Comparison of ENCODE assay signal across 8 mouse cellular contexts in the genomic region with DNA sequence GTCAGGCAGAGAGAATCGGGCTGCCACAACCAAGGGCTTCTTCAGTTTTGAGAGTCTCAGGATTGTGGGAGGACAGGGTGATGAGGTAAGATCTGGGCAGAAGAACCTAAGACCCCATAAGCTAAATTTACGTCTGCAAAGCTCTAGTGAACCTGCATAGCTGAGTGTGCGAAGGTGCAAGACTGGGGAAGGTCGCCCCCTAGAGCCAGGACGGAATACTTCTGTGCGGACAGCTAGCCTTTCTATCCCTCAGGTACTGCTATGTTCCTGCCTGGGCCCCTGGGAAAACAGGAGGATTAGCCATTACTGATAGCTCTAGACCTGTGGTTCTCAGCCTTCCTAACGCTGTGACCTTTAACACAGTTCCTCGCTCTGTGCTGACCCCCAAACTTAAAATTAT. TPM values are rescaled to one million over a fixed set of nuclear protein-coding genes. Genes with fewer than 3 reads are reported as not detected.
DNase-seq lines count a peak whose midpoint lies in the region; ATAC-seq and TF ChIP-seq lines count a peak whose summit lies in the region.

No protein-coding gene starts in this region.

- H3K4me3 ChIP-seq in E14TG2a.4 (replicated peaks; ENCODE audit: low read length): no peak overlapping the region
- H3K4me3 ChIP-seq in liver, postnatal 0 days (ENCODE audit: low read depth, low read length): no peak overlapping the region

- peak; percentile 68 for TF ChIP-seq CTCF in E14TG2a.4 (conservative IDR thresholded peaks at IDR 0.05; ENCODE audit: low read length)
- peak; percentile 87 for TF ChIP-seq CTCF in liver, postnatal 0 days (IDR thresholded peaks at IDR 0.05; ENCODE audit: low read depth)

- H3K27me3 ChIP-seq in E14TG2a.4 (ENCODE audit: insufficient read depth, low read length): peaks cover 36% of the 10 kb centered on the region
- no peaks in the 10 kb centered on the region for H3K27me3 ChIP-seq in liver, postnatal 0 days (ENCODE audit: insufficient read depth, low read length)

- H3K9ac ChIP-seq in liver, postnatal 0 days (replicated peaks): no peak overlapping the region

- H3K4me1 ChIP-seq in E14TG2a.4 (replicated peaks; ENCODE audit: low read depth, low read length): peaks cover 24% of the 10 kb centered on the region
- peaks cover 14% of the 10 kb centered on the region for H3K4me1 ChIP-seq in liver, postnatal 0 days (ENCODE audit: insufficient read depth)

- no peaks in the 10 kb centered on the region for H3K9me3 ChIP-seq in E14TG2a.4 (ENCODE audit: low read length)
- H3K9me3 ChIP-seq in liver, postnatal 0 days (ENCODE audit: low read length): no peaks in the 10 kb centered on the region

- ATAC-seq in cerebellum, adult (ENCODE audit: insufficient number of reproducible peaks, low FRiP score, low TSS enrichment): peak; percentile 74
- ATAC-seq in liver, postnatal 0 days: peak; percentile 51

- H3K27ac ChIP-seq in liver, postnatal 0 days (ENCODE audit: low read depth): no peak overlapping the region

- 11% methylated on average over 8 of the region's 8 CpGs for WGBS in liver, postnatal 0 days (ENCODE audit: insufficient replicate concordance)

- DNase-seq in cerebellum, adult 9-11 months: no peak
- DNase-seq in cerebellum, adult 18-20 months: peak; percentile 77 to 79
- peak; percentile 84 for DNase-seq in gastrocnemius, adult 18-20 months (ENCODE audit: low spot score)
- peak; percentile 90 for DNase-seq in kidney, adult 18-20 months
- DNase-seq in liver, postnatal 0 days: peak; percentile 80
- DNase-seq in right cerebral cortex, adult 2 months (ENCODE audit: low spot score in 2 of 2): peak; percentile 82 to 86

- no peak for TF ChIP-seq EP300 in liver, postnatal 0 days (IDR thresholded peaks at IDR 0.05; ENCODE audit: low read depth)

- H3K36me3 ChIP-seq in E14TG2a.4 (ENCODE audit: insufficient read depth, low read length): no peaks in the 10 kb centered on the region
- no peaks in the 10 kb centered on the region for H3K36me3 ChIP-seq in liver, postnatal 0 days (replicated peaks; ENCODE audit: insufficient read depth, low read length)

- no peak overlapping the region for H3K4me2 ChIP-seq in liver, postnatal 0 days (ENCODE audit: low read depth, low read length)

RNA-seq across cellular contexts. Expression of gene Slc48a1, which starts 1.8 kb away (rescaled TPM):
- total RNA-seq in gastrocnemius, adult 18-20 months (2021): 10 to 100 TPM; 45.0 to 48.7 TPM
- polyA plus RNA-seq in liver, postnatal 0 days (2015; fragmentation: Nextera tagmentation; extraction: Ambion mirVana): 59.0 and 61.1 TPM in 2 replicates

RNA-seq across cellular contexts. Expression of gene Rapgef3, which starts 8.7 kb away (rescaled TPM):
- 1 to 10 TPM; 6.6 to 9.0 TPM for total RNA-seq in gastrocnemius, adult 18-20 months (2021)
- polyA plus RNA-seq in liver, postnatal 0 days (2015; fragmentation: Nextera tagmentation; extraction: Ambion mirVana): 1.5 and 1.9 TPM in 2 replicates

RNA-seq across cellular contexts. Expression of gene Endou, which starts 45.4 kb away (rescaled TPM):
- under 1 TPM; 0.34 to 0.45 TPM for total RNA-seq in gastrocnemius, adult 18-20 months (2021)
- polyA plus RNA-seq in liver, postnatal 0 days (2015; fragmentation: Nextera tagmentation; extraction: Ambion mirVana): 0.66 and 0.82 TPM in 2 replicates
